Mouse (Mus musculus) heart, embryonic 11.5 days (tissue): ENCODE results near the gene Pcsk5. TPM values are rescaled to one million over a fixed set of nuclear protein-coding genes. Genes with fewer than 3 reads are reported as not detected.

Source experiments
- ATAC-seq: fragments of 200-750 bp; cut with Nextera tagmentation; replicated peaks from 2 replicates; pipeline ENCODE4 v1.8.0; 2017; ENCODE audit warnings: moderate library complexity; ENCODE audit not compliant: insufficient number of reproducible peaks, low FRiP score, low TSS enrichment
- H3K27ac ChIP-seq: fragments of 300-500 bp; sonication (generic); 2 replicates; pipeline ENCODE4 v1.5.1; 2014; ENCODE audit warnings: mild to moderate bottlenecking, low read depth, low read length
- H3K27me3 ChIP-seq: fragments of 300-500 bp; sonication (generic); 2 replicates; pipeline ENCODE4 v1.6.1; 2014; ENCODE audit warnings: mild to moderate bottlenecking, low read length, mixed read lengths; ENCODE audit not compliant: control insufficient read depth, insufficient read depth
- H3K36me3 ChIP-seq: fragments of 300-500 bp; sonication (generic); 2 replicates; pipeline ENCODE4 v1.6.1; 2014; ENCODE audit warnings: mild to moderate bottlenecking, low read length, moderate library complexity, mixed read lengths; ENCODE audit not compliant: control insufficient read depth, insufficient read depth
- H3K4me1 ChIP-seq: fragments of 300-500 bp; sonication (generic); 2 replicates; pipeline ENCODE4 v1.6.1; 2014; ENCODE audit warnings: low read length; ENCODE audit not compliant: control insufficient read depth, insufficient read depth
- H3K4me2 ChIP-seq: fragments of 300-500 bp; sonication (generic); 2 replicates; pipeline ENCODE4 v1.6.1; 2014; ENCODE audit warnings: mild to moderate bottlenecking, moderate library complexity
- H3K4me3 ChIP-seq: fragments of 300-500 bp; sonication (generic); 2 replicates; pipeline ENCODE4 v1.5.1; 2014; ENCODE audit warnings: low read depth, low read length
- H3K9ac ChIP-seq: fragments of 300-500 bp; sonication (generic); 2 replicates; pipeline ENCODE4 v1.6.1; 2014; ENCODE audit warnings: mild to moderate bottlenecking, low read depth, low read length, moderate library complexity
- H3K9me3 ChIP-seq: fragments of 300-500 bp; sonication (generic); replicated peaks from 2 replicates; pipeline ENCODE4 v1.6.1; 2016; ENCODE audit warnings: low read length; ENCODE audit not compliant: control insufficient read depth
- WGBS: fragments of 180-500 bp; shearing (Covaris S2); extraction: QIAGEN DNeasy Blood & Tissue Kit; methylation state at CpG from one replicate; pipeline ENCODE4 v1.1.7; 2014; ENCODE audit not compliant: insufficient replicate concordance; 5-methylcytosine and 5-hydroxymethylcytosine counted together
- polyA plus RNA-seq: library from polyadenylated mRNA; unstranded; fragments of >200 nt; fragmentation: Nextera tagmentation; extraction: Ambion mirVana; gene quantifications from 2 replicates; pipeline ENCODE4 v1.2.1, GENCODE M21; 2014

Pcsk5 gene
- polyA plus RNA-seq, 1 experiment from 2014 or later: 22.4 TPM

DNA sequence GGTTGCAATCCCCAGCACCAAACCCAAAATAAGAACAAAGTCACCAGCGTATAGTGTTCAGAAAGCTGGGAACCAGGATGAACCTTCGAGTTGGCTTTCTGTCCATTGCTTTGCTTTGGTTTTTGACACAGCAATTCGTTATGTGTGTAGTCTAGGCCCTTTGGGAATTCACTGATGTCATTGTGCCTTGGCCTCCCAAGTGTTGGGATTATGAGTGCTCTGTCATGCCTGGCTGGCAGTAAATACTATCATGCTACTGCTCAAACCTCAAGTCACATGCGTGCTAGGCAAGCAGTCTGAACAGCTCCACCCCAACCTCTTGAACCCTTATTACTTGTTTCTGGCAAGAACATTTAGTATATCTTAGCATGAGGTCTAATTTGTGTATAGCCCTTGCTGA lies 434.3 kb downstream of the Pcsk5 start:
- Histone ChIP-seq H3K4me3 (no peak overlapping the region), H3K27me3 (no peaks in the 10 kb centered on the region), H3K4me1 (no peaks in the 10 kb centered on the region), H3K36me3 (peaks cover 8% of the 10 kb centered on the region), H3K27ac (no peak overlapping the region), H3K9me3 (no peaks in the 10 kb centered on the region; the same call in 1 of the 2 replicates), H3K9ac (no peak overlapping the region), H3K4me2 (no peak overlapping the region)
- no peak for ATAC-seq
- 85% methylated on average over 4 of the region's 4 CpGs for WGBS

DNA sequence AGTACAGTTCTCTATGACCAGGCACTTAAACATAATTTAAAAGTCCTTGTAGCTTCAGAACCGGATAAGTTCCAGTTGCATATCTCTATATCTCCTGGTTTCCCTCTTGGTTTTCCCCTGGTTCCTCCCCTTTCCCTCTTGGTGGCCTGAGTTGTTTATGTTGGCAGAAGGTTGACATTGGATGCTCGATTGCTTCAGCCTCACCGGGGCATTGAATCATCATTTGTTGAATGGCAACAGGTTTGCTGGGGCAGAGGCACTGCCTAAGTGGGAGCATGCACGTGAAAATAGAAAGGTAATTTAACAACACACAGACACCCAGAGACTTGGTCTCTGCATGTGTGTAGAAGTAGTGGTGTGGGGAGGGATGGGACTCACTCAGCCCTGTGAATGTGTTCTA lies 436.9 kb downstream of the Pcsk5 start:
- H3K36me3 ChIP-seq: peaks cover 8% of the 10 kb centered on the region
- WGBS: 74% methylated on average over 4 of the region's 4 CpGs
- H3K9me3 ChIP-seq: no peaks in the 10 kb centered on the region
- no peak overlapping the region for H3K9ac ChIP-seq
- ATAC-seq: no peak
- no peaks in the 10 kb centered on the region for H3K4me1 ChIP-seq
- H3K4me2 ChIP-seq: no peak overlapping the region
- H3K27me3 ChIP-seq: no peaks in the 10 kb centered on the region
- H3K27ac ChIP-seq: no peak overlapping the region
- H3K4me3 ChIP-seq: no peak overlapping the region

DNA sequence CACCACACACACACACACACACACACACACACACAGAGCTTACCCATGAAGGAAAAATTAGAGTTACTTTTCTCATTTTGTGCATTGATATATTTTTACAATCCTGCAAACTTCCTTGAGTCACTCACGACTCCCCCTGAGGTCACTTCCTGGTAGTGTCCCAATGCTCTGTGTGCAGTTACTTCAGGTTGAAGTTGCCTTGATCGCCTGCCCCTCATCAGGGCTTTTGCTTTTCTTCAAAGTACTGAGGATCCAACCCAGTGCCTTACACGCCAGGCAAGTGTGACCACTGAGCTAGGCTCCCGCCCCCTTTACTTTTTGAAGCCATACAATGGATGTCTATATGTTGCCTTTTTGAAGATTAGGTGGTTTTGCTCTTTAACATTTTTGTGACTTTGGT lies 437.5 kb downstream of the Pcsk5 start:
- Histone ChIP-seq H3K27ac (no peak overlapping the region), H3K4me1 (no peaks in the 10 kb centered on the region), H3K4me3 (no peak overlapping the region), H3K4me2 (no peak overlapping the region), H3K36me3 (peaks cover 8% of the 10 kb centered on the region), H3K27me3 (no peaks in the 10 kb centered on the region), H3K9me3 (no peaks in the 10 kb centered on the region), H3K9ac (no peak overlapping the region)
- 82% methylated on average over 4 of the region's 4 CpGs for WGBS
- ATAC-seq: no peak

DNA sequence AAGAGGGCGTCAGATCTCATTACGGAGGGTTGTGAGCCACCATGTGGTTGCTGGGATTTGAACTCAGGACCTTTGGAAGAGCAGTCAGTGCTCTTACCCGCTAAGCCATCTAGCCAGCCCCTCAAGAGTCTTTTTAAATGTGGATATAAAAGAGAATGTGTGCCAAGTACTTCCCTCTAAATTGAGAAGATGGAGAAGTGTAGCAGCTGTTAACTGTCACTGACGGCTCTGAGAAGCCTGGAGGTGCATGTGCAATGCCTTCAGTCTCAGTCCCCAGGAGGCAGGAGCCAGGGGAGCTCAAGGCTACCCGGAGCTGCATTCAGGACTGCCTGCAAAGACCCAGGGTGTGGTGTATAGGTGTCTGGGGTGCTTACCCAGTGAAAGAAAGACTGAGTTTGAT lies 439.5 kb downstream of the Pcsk5 start:
- no peaks in the 10 kb centered on the region for H3K27me3 ChIP-seq
- no peak overlapping the region for H3K9ac ChIP-seq
- ATAC-seq: no peak
- no peaks in the 10 kb centered on the region for H3K9me3 ChIP-seq
- H3K4me1 ChIP-seq: peaks cover 3% of the 10 kb centered on the region; the same call in 1 of the 2 replicates
- WGBS: 65% methylated on average over 5 of the region's 5 CpGs
- no peak overlapping the region for H3K27ac ChIP-seq
- H3K4me2 ChIP-seq: no peak overlapping the region
- H3K4me3 ChIP-seq: no peak overlapping the region
- peaks cover 8% of the 10 kb centered on the region for H3K36me3 ChIP-seq

DNA sequence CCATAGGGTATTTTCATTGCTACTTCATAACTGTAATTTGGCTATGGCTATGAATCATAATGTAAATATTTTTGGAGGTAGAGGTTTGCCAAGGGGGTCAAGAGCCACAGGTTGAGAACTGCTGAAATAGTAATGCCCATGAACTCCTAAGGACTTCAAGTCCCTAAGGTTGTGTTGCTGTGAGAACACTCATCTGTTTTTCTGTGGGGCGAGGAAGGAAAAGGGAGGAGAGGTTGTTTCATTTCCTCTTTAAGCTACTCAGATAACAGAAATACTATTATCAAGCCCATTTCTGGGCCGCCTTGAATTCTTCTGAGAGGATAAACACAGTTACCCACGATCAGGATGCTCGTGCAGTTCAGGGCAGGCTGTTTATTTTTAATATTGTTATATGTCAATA lies 440.6 kb downstream of the Pcsk5 start:
- WGBS: 63% methylated on average over 4 of the region's 4 CpGs
- Histone ChIP-seq H3K9me3 (no peaks in the 10 kb centered on the region), H3K9ac (no peak overlapping the region), H3K27me3 (peaks cover 1% of the 10 kb centered on the region; the same call in 1 of the 2 replicates), H3K4me1 (peaks cover 3% of the 10 kb centered on the region; the same call in 1 of the 2 replicates), H3K27ac (no peak overlapping the region; the same call in 1 of the 2 replicates), H3K36me3 (peaks cover 8% of the 10 kb centered on the region), H3K4me2 (no peak overlapping the region), H3K4me3 (no peak overlapping the region)
- no peak for ATAC-seq

DNA sequence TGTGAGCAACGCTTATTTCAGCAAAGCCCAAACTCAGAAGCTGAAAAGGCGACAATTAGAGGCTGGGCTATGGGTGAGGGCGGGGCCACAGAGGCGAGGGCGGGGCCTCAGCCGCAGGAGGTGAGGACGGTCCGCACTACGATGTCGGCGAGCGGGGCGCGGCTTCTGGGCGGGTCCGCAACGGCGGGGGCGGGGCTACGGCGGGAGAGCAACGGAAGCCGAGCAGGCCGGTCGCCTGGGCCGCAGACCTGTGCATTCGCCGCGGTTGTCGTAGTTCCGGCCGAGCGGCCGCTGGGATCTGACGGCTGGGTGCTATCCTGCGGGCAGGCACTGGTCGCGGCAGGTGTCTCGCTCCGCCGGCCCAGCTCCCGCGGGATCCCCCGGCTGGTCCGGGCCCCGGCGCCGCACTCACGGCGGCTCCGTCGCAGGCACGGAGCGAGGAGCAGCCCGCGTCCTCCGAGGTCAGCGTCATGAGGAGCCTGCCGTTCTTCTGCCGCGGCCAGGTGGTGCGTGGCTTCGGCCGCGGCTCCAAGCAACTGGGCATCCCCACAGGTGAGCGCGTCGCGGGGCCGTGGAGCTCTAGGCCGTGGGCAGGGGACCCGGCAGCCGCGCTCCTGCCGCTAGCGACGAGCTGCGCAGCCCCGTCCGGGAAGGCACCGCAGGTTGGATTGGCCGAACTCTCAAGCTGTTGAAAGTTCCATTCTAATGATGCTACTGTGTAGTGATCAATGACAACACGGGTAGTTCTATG lies 443.4 kb downstream of the Pcsk5 start, which contains the start of gene Rfk:
Gene Rfk, plus strand, starts transcription at position 203 of the 751 bp plus-strand sequence.
- no peaks in the 10 kb centered on the region for H3K36me3 ChIP-seq
- H3K4me2 ChIP-seq: peak within 1 kb of the TSS; percentile 70
- peaks cover 6% of the 10 kb centered on the region; the same call in 1 of the 2 replicates for H3K27me3 ChIP-seq
- H3K27ac ChIP-seq: peak within 1 kb of the TSS; percentile 62; the same call in 1 of the 2 replicates
- peak within 1 kb of the TSS; percentile 84 for H3K4me3 ChIP-seq
- ATAC-seq: peak; percentile 98
- H3K4me1 ChIP-seq: peaks cover 3% of the 10 kb centered on the region; the same call in 1 of the 2 replicates
- no peaks in the 10 kb centered on the region for H3K9me3 ChIP-seq
- under 1% methylated on average over 61 of the region's 83 CpGs for WGBS
- H3K9ac ChIP-seq: peak within 1 kb of the TSS; percentile 86

DNA sequence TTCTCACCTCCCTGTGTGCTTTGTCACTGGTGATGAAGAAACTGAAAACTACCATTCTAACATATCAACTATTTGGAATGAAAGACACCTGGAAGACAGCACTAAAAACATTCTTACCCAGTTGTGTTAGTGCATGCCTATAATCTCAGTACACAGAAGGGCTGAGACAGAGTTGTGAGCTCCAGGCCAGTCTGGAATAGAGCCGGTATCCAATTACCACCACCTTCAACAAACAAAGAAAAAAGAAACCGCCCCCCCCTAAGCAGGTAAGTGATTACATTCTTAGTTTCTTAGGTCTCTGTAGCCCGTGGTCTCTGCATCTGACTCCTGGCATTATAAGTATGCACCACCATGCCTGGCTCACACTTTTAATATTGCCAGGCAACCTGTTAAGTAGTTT lies 444.6 kb downstream of the Pcsk5 start:
- H3K27me3 ChIP-seq: peaks cover 6% of the 10 kb centered on the region; the same call in 1 of the 2 replicates
- H3K4me2 ChIP-seq: peak overlapping the region; percentile 70
- H3K4me1 ChIP-seq: peaks cover 3% of the 10 kb centered on the region; the same call in 1 of the 2 replicates
- WGBS: 16% methylated on average over 3 of the region's 3 CpGs
- ATAC-seq: no peak
- no peak overlapping the region for H3K4me3 ChIP-seq
- H3K27ac ChIP-seq: no peak overlapping the region
- no peaks in the 10 kb centered on the region for H3K36me3 ChIP-seq
- no peaks in the 10 kb centered on the region for H3K9me3 ChIP-seq
- no peak overlapping the region for H3K9ac ChIP-seq

DNA sequence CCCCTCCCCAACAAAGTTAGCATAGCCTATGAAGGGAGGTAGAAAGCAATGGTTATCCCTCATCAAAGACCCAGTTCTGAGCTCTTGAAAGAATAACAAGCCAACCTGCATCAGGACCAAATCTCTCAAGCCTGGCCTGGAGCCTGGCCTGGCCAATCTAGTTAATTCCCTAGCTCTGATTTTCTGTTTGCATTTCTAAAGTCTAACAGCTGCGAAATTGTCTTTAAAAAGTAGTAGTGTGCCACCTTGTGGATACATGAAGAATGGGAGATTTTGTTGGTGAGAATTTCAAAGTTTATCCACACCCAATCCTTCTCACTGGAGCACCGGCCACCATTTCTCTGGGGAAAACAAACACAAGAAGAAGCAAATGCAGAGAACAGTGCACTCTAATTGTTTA lies 449.0 kb downstream of the Pcsk5 start:
- Histone ChIP-seq H3K4me3 (no peak overlapping the region), H3K27ac (no peak overlapping the region), H3K27me3 (peaks cover 6% of the 10 kb centered on the region; the same call in 1 of the 2 replicates), H3K4me2 (no peak overlapping the region), H3K4me1 (no peaks in the 10 kb centered on the region), H3K36me3 (no peaks in the 10 kb centered on the region), H3K9me3 (no peaks in the 10 kb centered on the region), H3K9ac (no peak overlapping the region)
- 20% methylated on average over 2 of the region's 2 CpGs for WGBS
- no peak for ATAC-seq

DNA sequence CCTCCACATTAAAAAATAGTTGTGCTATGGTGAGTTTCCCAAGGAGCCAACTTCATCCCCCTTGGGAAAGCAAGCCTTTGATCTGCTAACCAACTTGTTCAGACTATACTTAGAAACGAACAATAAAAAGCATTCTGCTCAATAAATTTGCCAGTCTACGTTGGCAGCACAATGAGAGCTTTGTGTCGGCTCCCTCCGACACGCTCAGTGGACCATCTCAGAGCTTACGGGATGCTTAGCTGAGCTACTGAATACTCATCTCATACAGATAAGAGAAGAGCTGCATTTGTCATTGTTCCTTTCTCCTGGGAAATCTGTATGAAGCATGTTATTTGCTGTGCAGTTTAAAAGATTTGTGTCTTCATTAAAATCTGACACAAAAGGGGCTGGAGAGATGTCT lies 451.0 kb downstream of the Pcsk5 start:
- whole genome bisulfite sequencing: 75% methylated on average over 6 of the region's 6 CpGs

More for the DNA sequence above, 451.0 kb downstream of the Pcsk5 start:
- Histone ChIP-seq H3K9me3 (no peaks in the 10 kb centered on the region), H3K27me3 (peaks cover under 1% of the 10 kb centered on the region; the same call in 1 of the 2 replicates), H3K36me3 (no peaks in the 10 kb centered on the region), H3K9ac (no peak overlapping the region), H3K4me1 (no peaks in the 10 kb centered on the region), H3K27ac (no peak overlapping the region), H3K4me3 (no peak overlapping the region), H3K4me2 (no peak overlapping the region)
- no peak for ATAC-seq
